Mouse (Mus musculus) inflammation-experienced regulatory T-cells, adult 6 months (primary cell): Measurements from ENCODE around the gene Abcd3. TPM values are rescaled to one million over a fixed set of nuclear protein-coding genes. Genes with fewer than 3 reads are reported as not detected.
"Not testable (repeated sequence)": the region's sequence is repeated elsewhere in the genome, so short reads cannot be mapped to it uniquely, and the experiment has no call there.

Experiments used
- ATAC-seq: one replicate; pipeline ENCODE4 v1.8.0; 2017
- polyA plus RNA-seq, 3 experiments: library from polyadenylated mRNA; unstranded; fragments of 100-300 nt; shearing (Covaris generic); gene quantifications; one replicate each; pipeline ENCODE4 v1.2.1; 2017

Gene Abcd3
- polyA plus RNA-seq, 3 experiments from 2014 or later: 9.1 to 16.0 (median 11.7) TPM

- ATAC-seq: no peak
Observed at GRCm38 (mm10) chr3:121815549-121816235, 590 bp upstream of the Abcd3 start.

GRCm38 (mm10) chr3:121814413-121814864 lies 663 bp downstream of the Abcd3 start:
- peak; percentile 4 for ATAC-seq

GRCm38 (mm10) chr3:121813834-121814233 lies 1.3 kb downstream of the Abcd3 start:
- ATAC-seq: no peak

- no peak for ATAC-seq
Observed at GRCm38 (mm10) chr3:121808246-121808645, 6.9 kb downstream of the Abcd3 start.

- ATAC-seq: no peak
Observed at GRCm38 (mm10) chr3:121794214-121794613, 20.9 kb downstream of the Abcd3 start.

- ATAC-seq: no peak
Observed at GRCm38 (mm10) chr3:121792246-121792645, 22.9 kb downstream of the Abcd3 start.

GRCm38 (mm10) chr3:121790442-121790841 lies 24.7 kb downstream of the Abcd3 start:
- no peak for ATAC-seq

- ATAC-seq: no peak
Observed at GRCm38 (mm10) chr3:121789790-121790189, 25.3 kb downstream of the Abcd3 start.

GRCm38 (mm10) chr3:121783020-121783419 lies 32.1 kb downstream of the Abcd3 start:
- ATAC-seq: no peak

- peak; percentile 50 for ATAC-seq
Observed at GRCm38 (mm10) chr3:121777943-121778342, 37.2 kb downstream of the Abcd3 start.

- ATAC-seq: not testable (repeated sequence)
Observed at GRCm38 (mm10) chr3:121773336-121773735, 41.8 kb downstream of the Abcd3 start.

GRCm38 (mm10) chr3:121768770-121769169 lies 46.3 kb downstream of the Abcd3 start:
- ATAC-seq: no peak

- no peak for ATAC-seq
Observed at GRCm38 (mm10) chr3:121766818-121767217, 48.3 kb downstream of the Abcd3 start.

GRCm38 (mm10) chr3:121766048-121766447 lies 49.1 kb downstream of the Abcd3 start:
- no peak for ATAC-seq

- ATAC-seq: no peak
Observed at GRCm38 (mm10) chr3:121762056-121762852, 52.8 kb downstream of the Abcd3 start.

GRCm38 (mm10) chr3:121758373-121758772 lies 56.7 kb downstream of the Abcd3 start:
- ATAC-seq: no peak

- ATAC-seq: no peak
Observed at GRCm38 (mm10) chr3:121755152-121755551, 60.0 kb downstream of the Abcd3 start.

GRCm38 (mm10) chr3:121754319-121755090 lies 60.6 kb downstream of the Abcd3 start:
- ATAC-seq: not testable (repeated sequence)

GRCm38 (mm10) chr3:121741186-121741848 lies 73.8 kb downstream of the Abcd3 start:
- not testable (repeated sequence) for ATAC-seq

GRCm38 (mm10) chr3:121739489-121740213 lies 75.5 kb downstream of the Abcd3 start:
- no peak for ATAC-seq

- no peak for ATAC-seq
Observed at GRCm38 (mm10) chr3:121738742-121739342, 76.3 kb downstream of the Abcd3 start.
